Comparison of ENCODE assay signal across 1 mouse cellular context in the genomic region with DNA sequence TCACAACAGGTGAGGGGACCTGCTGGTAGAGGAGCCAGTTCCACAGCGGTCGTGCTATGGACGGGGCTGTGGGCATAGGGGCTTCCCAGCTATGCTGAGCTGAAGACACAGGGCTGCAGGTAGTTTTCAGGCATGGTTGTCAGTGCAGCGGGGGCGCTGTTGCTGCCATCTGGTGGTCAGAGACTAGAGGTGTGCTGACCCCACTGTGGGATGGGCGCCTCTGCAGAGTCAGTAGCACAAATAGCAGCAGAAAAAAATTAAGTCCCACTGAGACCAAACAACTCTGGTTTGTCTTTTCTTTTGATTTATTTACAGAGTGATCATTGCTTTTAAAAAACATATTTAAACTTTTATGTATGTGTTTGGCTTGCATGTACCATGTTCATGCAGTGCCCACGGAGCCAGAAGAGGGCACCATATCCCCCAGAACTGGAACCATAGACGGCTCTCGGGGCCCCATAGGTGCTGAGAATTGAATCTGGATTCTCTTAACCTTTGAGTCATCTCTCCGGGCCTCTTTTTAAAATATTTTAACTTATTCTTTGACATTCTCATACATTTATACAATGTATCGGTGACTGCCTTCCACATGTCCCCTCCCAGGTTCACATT.
TF ChIP-seq lines count a peak whose summit lies in the region.

No protein-coding gene starts in this region.

TF ChIP-seq in CH12.LX, 34 proteins besides CTCF, POLR2A, EP300 and RAD21:
- TF ChIP-seq IRF4 (IDR thresholded peaks at IDR 0.05; ENCODE audit: low read depth, low read length) = peak; percentile 35; the same call in 1 of the 2 replicates
- TF ChIP-seq MAX (IDR thresholded peaks at IDR 0.05; ENCODE audit: low read length) = peak; percentile 62; the same call in 1 of the 2 replicates
- TF ChIP-seq TBP (conservative IDR thresholded peaks at IDR 0.05; ENCODE audit: low read depth, low read length) = no peak
- TF ChIP-seq NELFE (IDR thresholded peaks at IDR 0.05; ENCODE audit: low read depth, low read length) = peak; percentile 52; the same call in 1 of the 2 replicates
- TF ChIP-seq JUN (IDR thresholded peaks at IDR 0.05; ENCODE audit: insufficient read depth, low read depth, low read length) = no peak
- no peak for TF ChIP-seq E2F4 (IDR thresholded peaks at IDR 0.05; ENCODE audit: insufficient replicate concordance, low read depth, low read length)
- TF ChIP-seq JUND (conservative IDR thresholded peaks at IDR 0.05; ENCODE audit: low read depth, low read length) = no peak
- no peak for TF ChIP-seq RCOR1 (conservative IDR thresholded peaks at IDR 0.05; ENCODE audit: low read depth, low read length)
- no peak for TF ChIP-seq POLR2AphosphoS2 (IDR thresholded peaks at IDR 0.05; ENCODE audit: low read depth, low read length)
- no peak for TF ChIP-seq MXI1 (IDR thresholded peaks at IDR 0.05; ENCODE audit: low read depth, low read length)
- TF ChIP-seq ZNF384 (IDR thresholded peaks at IDR 0.05; ENCODE audit: low read depth, low read length) = no peak
- no peak for TF ChIP-seq HCFC1 (IDR thresholded peaks at IDR 0.05; ENCODE audit: low read depth, low read length)
- no peak for TF ChIP-seq MAFK (IDR thresholded peaks at IDR 0.05; ENCODE audit: insufficient replicate concordance, low read length)
- no peak for TF ChIP-seq GABPA (IDR thresholded peaks at IDR 0.05; ENCODE audit: insufficient replicate concordance, low read depth, low read length)
- peak; percentile 39; the same call in 1 of the 2 replicates for TF ChIP-seq ZC3H11A (IDR thresholded peaks at IDR 0.05; ENCODE audit: low read depth, low read length)
- TF ChIP-seq KAT2A (IDR thresholded peaks at IDR 0.05; ENCODE audit: insufficient replicate concordance, low read length) = no peak
- peak; percentile 86; the same call in 1 of the 2 replicates for TF ChIP-seq MAZ (IDR thresholded peaks at IDR 0.05; ENCODE audit: low read depth, low read length)
- TF ChIP-seq ZMIZ1 (IDR thresholded peaks at IDR 0.05; ENCODE audit: low read depth, low read length) = no peak
- TF ChIP-seq ELF1 (IDR thresholded peaks at IDR 0.05; ENCODE audit: low read depth, low read length) = no peak
- no peak for TF ChIP-seq ZKSCAN1 (IDR thresholded peaks at IDR 0.05; ENCODE audit: borderline replicate concordance, low read depth, low read length)
- no peak for TF ChIP-seq ETS1 (conservative IDR thresholded peaks at IDR 0.05; ENCODE audit: low read depth, low read length)
- TF ChIP-seq CHD1 (IDR thresholded peaks at IDR 0.05; ENCODE audit: low read depth, low read length) = no peak
- no peak for TF ChIP-seq MEF2A (IDR thresholded peaks at IDR 0.05; ENCODE audit: borderline replicate concordance, low read depth, low read length)
- TF ChIP-seq MYC (IDR thresholded peaks at IDR 0.05; ENCODE audit: low read depth, low read length) = 0 out of 2 replicates have a peak, but pooled peaks have one; percentile 37
- no peak for TF ChIP-seq CHD2 (IDR thresholded peaks at IDR 0.05; ENCODE audit: low read length)
- no peak for TF ChIP-seq NRF1 (IDR thresholded peaks at IDR 0.05; ENCODE audit: low read depth, low read length)
- peak; percentile 94 for TF ChIP-seq SMC3 (IDR thresholded peaks at IDR 0.05; ENCODE audit: low read depth, low read length)
- TF ChIP-seq SIN3A (IDR thresholded peaks at IDR 0.05; ENCODE audit: low read length) = no peak
- no peak for TF ChIP-seq UBTF (IDR thresholded peaks at IDR 0.05; ENCODE audit: low read depth, low read length)
- TF ChIP-seq PAX5 (IDR thresholded peaks at IDR 0.05; ENCODE audit: low read length) = no peak
- TF ChIP-seq BHLHE40 (IDR thresholded peaks at IDR 0.05; ENCODE audit: low read depth, low read length) = peak; percentile 16; the same call in 1 of the 2 replicates
